Mouse (Mus musculus): ENCODE data around the gene Lgals8.
A peak's percentile ranks its signal among the peaks of the same experiment; 100 is the strongest.

The Lgals8 gene

GRCm38 (mm10) chr13:12460881-12461729 lies 3.6 kb downstream of the Lgals8 start:
- DNase-seq (ENCODE audit: low spot score in 2 of 2), result peak; percentile 90 to 94

- DNase-seq (ENCODE audit: low spot score in 2 of 2), result peak; percentile 70 to 84
These were observed 4.3 kb downstream of the Lgals8 start for GRCm38 (mm10) chr13:12460443-12460842.

- DNase-seq (ENCODE audit: low spot score in 2 of 2), result no peak
These were observed 8.0 kb downstream of the Lgals8 start for GRCm38 (mm10) chr13:12456711-12457110.

GRCm38 (mm10) chr13:12454686-12455390 lies 9.9 kb downstream of the Lgals8 start:
- no peak for DNase-seq (ENCODE audit: low spot score in 2 of 2)

GRCm38 (mm10) chr13:12453150-12453549 lies 11.6 kb downstream of the Lgals8 start:
- DNase-seq (ENCODE audit: low spot score in 2 of 2), result no peak

GRCm38 (mm10) chr13:12442008-12442587 lies 22.6 kb downstream of the Lgals8 start:
- no peak for DNase-seq (ENCODE audit: low spot score in 2 of 2)

GRCm38 (mm10) chr13:12440813-12441212 lies 23.9 kb downstream of the Lgals8 start:
- no peak for DNase-seq (ENCODE audit: low spot score in 2 of 2)

- no peak for DNase-seq (ENCODE audit: low spot score in 2 of 2)
These were observed 25.2 kb downstream of the Lgals8 start for GRCm38 (mm10) chr13:12439586-12439985.

GRCm38 (mm10) chr13:12433843-12434242 lies 30.9 kb downstream of the Lgals8 start:
- no peak for DNase-seq (ENCODE audit: low spot score in 2 of 2)

GRCm38 (mm10) chr13:12428556-12428955 lies 36.2 kb downstream of the Lgals8 start:
- DNase-seq (ENCODE audit: low spot score in 2 of 2), result no peak

- DNase-seq (ENCODE audit: low spot score in 2 of 2), result no peak
These were observed 44.1 kb downstream of the Lgals8 start for GRCm38 (mm10) chr13:12420596-12420995.

- peak; percentile 22 to 38 for DNase-seq (ENCODE audit: low spot score in 2 of 2)
These were observed 52.7 kb downstream of the Lgals8 start for GRCm38 (mm10) chr13:12412016-12412415.

- DNase-seq (ENCODE audit: low spot score in 2 of 2), result no peak
These were observed 56.2 kb downstream of the Lgals8 start for GRCm38 (mm10) chr13:12408343-12409066.

- no peak for DNase-seq (ENCODE audit: low spot score in 2 of 2)
These were observed 69.2 kb downstream of the Lgals8 start for GRCm38 (mm10) chr13:12395571-12395970.

GRCm38 (mm10) chr13:12394609-12395505 lies 69.9 kb downstream of the Lgals8 start, which contains the start of gene Heatr1:
TSS of gene Heatr1 (plus strand) at chr13:12395027.
- peak; percentile 95 to 96 for DNase-seq (ENCODE audit: low spot score in 2 of 2)

All from natural killer cell, adult 2 months (primary cell).